Mouse (Mus musculus) lung, adult 2 months (tissue): ENCODE data around the gene 6430531B16Rik.

Experiments
- CTCF ChIP-seq: fragments of 200-500 bp; IDR thresholded peaks from 2 replicates; pipeline ENCODE4 v1.5.1; 2011; ENCODE audit warnings: mild to moderate bottlenecking, low read length, control low read depth; ENCODE audit not compliant: insufficient read depth
- POLR2A ChIP-seq: fragments of 200-500 bp; IDR thresholded peaks from 2 replicates; pipeline ENCODE4 v1.6.1; 2011; ENCODE audit warnings: low read depth, mild to moderate bottlenecking, control low read depth, low read length, borderline replicate concordance; ENCODE audit errors: extremely low read depth

GRCm38 (mm10) chr7:139970216-139970919 is 8.2 kb downstream of the 6430531B16Rik start:
- TF ChIP-seq CTCF (no peak), POLR2A (no peak)
